Mouse (Mus musculus): ENCODE measurements at regions not wholly inside any gene's neighbourhood (a gene's known extent, or its start where the extent isn't known, plus 50 kb on each side); places are given as distances from the start of the nearest gene placed in this dataset.
A peak's percentile ranks its signal among the peaks of the same experiment; 100 is the strongest.

- DNase-seq, result no peak
These were observed 56.1 kb downstream of the Gm4791 start for GRCm38 (mm10) chr9:47054595-47054994.

- DNase-seq, result no peak
These were observed 57.0 kb downstream of the Gm4791 start for GRCm38 (mm10) chr9:47055558-47055957.

GRCm38 (mm10) chr9:47059339-47060005 is 60.9 kb downstream of the Gm4791 start:
- DNase-seq, result no peak

GRCm38 (mm10) chr9:47060757-47061156 is 62.2 kb downstream of the Gm4791 start:
- DNase-seq, result no peak

GRCm38 (mm10) chr9:47062516-47062915 is 64.0 kb downstream of the Gm4791 start:
- DNase-seq, result no peak

GRCm38 (mm10) chr9:47063751-47064150 is 65.2 kb downstream of the Gm4791 start:
- no peak for DNase-seq

- DNase-seq, result no peak
These were observed 66.0 kb downstream of the Gm4791 start for GRCm38 (mm10) chr9:47064463-47065032.

- DNase-seq, result no peak
These were observed 70.9 kb downstream of the Gm4791 start for GRCm38 (mm10) chr9:47069436-47069835.

- no peak for DNase-seq
These were observed 72.4 kb downstream of the Gm4791 start for GRCm38 (mm10) chr9:47070958-47071357.

GRCm38 (mm10) chr9:47076946-47077345 is 78.4 kb downstream of the Gm4791 start:
- DNase-seq, result no peak

- DNase-seq, result no peak
These were observed 78.9 kb downstream of the Gm4791 start for GRCm38 (mm10) chr9:47077416-47077815.

- DNase-seq, result no peak
These were observed 79.4 kb downstream of the Gm4791 start for GRCm38 (mm10) chr9:47077945-47078344.

- DNase-seq, result no peak
These were observed 82.9 kb downstream of the Gm4791 start for GRCm38 (mm10) chr9:47081407-47081806.

GRCm38 (mm10) chr9:47091796-47092195 is 93.3 kb downstream of the Gm4791 start:
- DNase-seq, result peak; percentile 16 to 55

GRCm38 (mm10) chr9:47095656-47096055 is 97.1 kb downstream of the Gm4791 start:
- no peak for DNase-seq

GRCm38 (mm10) chr9:47103316-47103715 is 104.8 kb downstream of the Gm4791 start:
- no peak for DNase-seq

GRCm38 (mm10) chr9:47103966-47104365 is 105.4 kb downstream of the Gm4791 start:
- DNase-seq, result peak in 1 of 2 experiments; percentile 28

- no peak for DNase-seq
These were observed 109.6 kb downstream of the Gm4791 start for GRCm38 (mm10) chr9:47108096-47108495.

- DNase-seq, result no peak
These were observed 120.7 kb downstream of the Gm4791 start for GRCm38 (mm10) chr9:47119253-47119652.

GRCm38 (mm10) chr9:47123113-47123512 is 124.6 kb downstream of the Gm4791 start:
- peak; percentile 6 to 36 for DNase-seq

- DNase-seq, result no peak
These were observed 127.0 kb downstream of the Gm4791 start for GRCm38 (mm10) chr9:47125517-47125916.

- DNase-seq, result peak in 1 of 2 experiments; percentile 17
These were observed 127.7 kb downstream of the Gm4791 start for GRCm38 (mm10) chr9:47126236-47126635.

- DNase-seq, result peak in 1 of 2 experiments; percentile 22
These were observed 129.3 kb downstream of the Gm4791 start for GRCm38 (mm10) chr9:47127756-47128424.

- no peak for DNase-seq
These were observed 130.6 kb downstream of the Gm4791 start for GRCm38 (mm10) chr9:47129101-47129500.
